Mouse (Mus musculus) hindbrain, embryonic 12.5 days (tissue): ENCODE measurements around the gene H2al2a. TPM values are rescaled to one million over a fixed set of nuclear protein-coding genes. Genes with fewer than 3 reads are reported as not detected.

ENCODE experiments used
- ATAC-seq: fragments of 200-750 bp; cut with Nextera tagmentation; 2 replicates; pipeline ENCODE4 v1.8.0; 2017; ENCODE audit warnings: moderate TSS enrichment; ENCODE audit not compliant: low FRiP score
- H3K27ac ChIP-seq: fragments of 300-500 bp; sonication (generic); 2 replicates; pipeline ENCODE4 v1.5.1; 2016; ENCODE audit warnings: mild to moderate bottlenecking
- H3K27me3 ChIP-seq: fragments of 300-500 bp; sonication (generic); 2 replicates; pipeline ENCODE4 v1.6.1; 2016; ENCODE audit warnings: mild to moderate bottlenecking
- H3K36me3 ChIP-seq: fragments of 300-500 bp; sonication (generic); 2 replicates; pipeline ENCODE4 v1.6.1; 2016; ENCODE audit warnings: mild to moderate bottlenecking
- H3K4me1 ChIP-seq: fragments of 300-500 bp; sonication (generic); 2 replicates; pipeline ENCODE4 v1.6.1; 2016
- H3K4me2 ChIP-seq: fragments of 300-500 bp; sonication (generic); replicated peaks from 2 replicates; pipeline ENCODE4 v1.6.1; 2016; ENCODE audit warnings: mild to moderate bottlenecking
- H3K4me3 ChIP-seq: fragments of 300-500 bp; sonication (generic); 2 replicates; pipeline ENCODE4 v1.5.1; 2016; ENCODE audit warnings: mild to moderate bottlenecking
- H3K9ac ChIP-seq: fragments of 300-500 bp; sonication (generic); 2 replicates; pipeline ENCODE4 v1.6.1; 2016; ENCODE audit warnings: mild to moderate bottlenecking, moderate library complexity
- H3K9me3 ChIP-seq: fragments of 300-500 bp; sonication (generic); replicated peaks from 2 replicates; pipeline ENCODE4 v1.6.1; 2016; ENCODE audit warnings: mild to moderate bottlenecking
- WGBS: fragments of 180-500 bp; shearing (Covaris S2); methylation state at CpG from one replicate; pipeline ENCODE4 v1.1.7; 2016; 5-methylcytosine and 5-hydroxymethylcytosine counted together
- polyA plus RNA-seq: library from polyadenylated mRNA; unstranded; fragments of >200 nt; fragmentation: Nextera tagmentation; extraction: Ambion mirVana; gene quantifications from 2 replicates; pipeline ENCODE4 v1.2.1, GENCODE M21; 2016

Gene H2al2a
- polyA plus RNA-seq: not detected in 2 replicates

DNA sequence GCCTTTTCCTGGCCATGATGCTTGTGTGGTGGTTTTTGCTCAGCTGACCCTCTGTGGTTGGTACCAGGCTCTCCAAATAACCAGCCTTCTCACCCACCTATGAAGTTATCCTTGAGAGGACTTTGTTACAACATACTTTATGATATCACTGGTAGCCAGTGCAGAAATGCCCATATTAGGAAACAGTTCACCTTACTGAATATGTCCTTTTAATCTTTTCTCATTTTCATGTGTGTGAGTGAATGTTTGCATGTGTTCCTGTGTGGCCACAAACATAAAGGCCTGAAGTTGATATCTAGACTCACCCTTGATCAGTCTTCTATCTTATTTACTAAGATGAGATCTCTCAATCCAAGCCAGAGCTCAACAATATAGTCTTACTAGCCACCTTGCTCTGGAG is at the start of gene H2al2a:
Gene H2al2a (minus strand): TSS at position 101 of the 400 bp plus-strand sequence.
- ATAC-seq: no peak
- no peaks in the 10 kb centered on the region for H3K27me3 ChIP-seq
- H3K4me1 ChIP-seq: no peaks in the 10 kb centered on the region
- no peaks in the 10 kb centered on the region for H3K9me3 ChIP-seq
- H3K4me2 ChIP-seq: no peak within 1 kb of the TSS
- no peak within 1 kb of the TSS for H3K27ac ChIP-seq
- no peak within 1 kb of the TSS for H3K4me3 ChIP-seq
- H3K9ac ChIP-seq: no peak within 1 kb of the TSS
- H3K36me3 ChIP-seq: no peaks in the 10 kb centered on the region

DNA sequence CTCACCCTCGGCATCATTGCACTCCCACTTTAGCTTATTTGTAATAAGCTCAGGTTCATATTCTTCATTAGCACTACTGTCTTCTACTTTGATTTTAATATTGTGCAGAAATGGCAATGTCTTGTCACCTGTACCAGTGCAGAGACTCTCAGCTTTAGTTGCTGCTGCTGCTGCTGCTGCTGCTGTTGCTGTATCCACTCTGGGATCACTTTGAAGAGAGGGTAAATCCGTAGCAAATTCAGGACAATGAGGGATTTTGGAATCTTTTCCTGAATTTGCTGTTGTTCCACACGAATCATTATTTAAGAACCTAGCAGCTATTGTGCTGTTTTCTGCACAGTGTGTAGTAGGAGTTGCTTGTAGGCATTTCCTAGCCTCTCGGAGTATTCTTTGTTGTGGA is 49.4 kb upstream of the H2al2a start:
- under 1% methylated on average over 4 of the region's 4 CpGs for WGBS
- no peak for ATAC-seq
- peaks cover 34% of the 10 kb centered on the region for H3K4me1 ChIP-seq
- H3K27me3 ChIP-seq: no peaks in the 10 kb centered on the region
- peak overlapping the region; percentile 100 for H3K4me3 ChIP-seq
- H3K36me3 ChIP-seq: no peaks in the 10 kb centered on the region
- H3K9me3 ChIP-seq: no peaks in the 10 kb centered on the region
- peak overlapping the region; percentile 100 for H3K27ac ChIP-seq
- peak overlapping the region; percentile 82 for H3K4me2 ChIP-seq
- H3K9ac ChIP-seq: peak overlapping the region; percentile 100

DNA sequence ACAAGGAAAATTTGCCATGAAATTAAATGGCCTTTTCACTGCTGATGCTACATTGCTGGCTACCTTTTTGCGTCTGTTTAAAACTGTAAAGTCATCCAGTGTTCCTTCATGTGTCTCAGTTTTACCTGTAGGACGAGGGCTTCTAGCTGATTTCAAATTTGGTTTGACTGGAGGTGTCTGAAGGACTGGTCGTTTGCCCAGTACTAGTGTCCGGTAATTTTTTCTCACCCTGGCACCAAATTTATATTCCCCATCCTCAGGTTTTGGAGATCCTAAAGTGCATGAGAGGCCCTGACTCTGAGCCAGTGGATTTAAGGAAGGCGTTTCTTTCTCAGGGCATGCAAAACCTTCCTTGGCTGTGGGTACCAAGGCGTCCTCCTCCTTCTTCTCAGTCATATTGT is 49.0 kb upstream of the H2al2a start:
- no peak for ATAC-seq
- Histone ChIP-seq H3K36me3 (no peaks in the 10 kb centered on the region), H3K4me1 (peaks cover 35% of the 10 kb centered on the region), H3K27me3 (no peaks in the 10 kb centered on the region), H3K27ac (peak overlapping the region; percentile 100), H3K4me2 (peak overlapping the region; percentile 82), H3K9ac (peak overlapping the region; percentile 100), H3K9me3 (no peaks in the 10 kb centered on the region), H3K4me3 (peak overlapping the region; percentile 100)
- WGBS: 2% methylated on average over 6 of the region's 6 CpGs

DNA sequence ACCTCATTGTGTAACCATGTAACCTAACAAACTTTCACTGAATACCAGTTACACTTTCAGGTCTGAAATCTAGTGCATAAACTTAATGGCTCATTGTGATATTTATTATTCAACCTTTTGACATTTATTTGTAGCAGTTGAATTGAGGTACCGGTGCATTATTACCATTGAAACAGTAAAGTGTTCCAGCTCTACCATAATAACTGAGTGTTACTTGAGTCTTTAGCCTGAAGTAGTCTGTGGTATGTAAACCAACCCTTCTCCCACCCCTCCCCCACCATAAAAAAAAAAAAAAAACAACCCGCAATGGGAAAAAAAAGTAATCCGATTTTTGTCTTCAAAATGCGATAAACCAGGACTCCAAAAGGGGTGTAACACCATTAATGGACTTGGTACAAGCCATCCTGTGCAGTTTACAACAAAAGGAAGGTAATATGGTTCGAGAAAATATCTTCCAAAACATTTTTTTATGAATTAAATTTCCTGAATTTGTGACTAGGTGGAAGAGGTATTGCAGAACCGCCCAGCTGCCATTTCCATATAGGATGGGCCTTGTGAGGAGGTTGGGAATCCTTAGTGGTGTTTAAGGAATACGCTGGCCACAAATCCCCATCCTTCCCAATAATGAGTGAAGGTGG is 48.5 kb upstream of the H2al2a start:
- H3K4me3 ChIP-seq: peak overlapping the region; percentile 100
- H3K27ac ChIP-seq: peak overlapping the region; percentile 100
- H3K36me3 ChIP-seq: no peaks in the 10 kb centered on the region
- peak overlapping the region; percentile 100 for H3K9ac ChIP-seq
- WGBS: 1% methylated on average over 7 of the region's 7 CpGs
- H3K9me3 ChIP-seq: no peaks in the 10 kb centered on the region
- no peak for ATAC-seq
- H3K4me2 ChIP-seq: peak overlapping the region; percentile 82
- H3K4me1 ChIP-seq: peaks cover 39% of the 10 kb centered on the region
- H3K27me3 ChIP-seq: no peaks in the 10 kb centered on the region

DNA sequence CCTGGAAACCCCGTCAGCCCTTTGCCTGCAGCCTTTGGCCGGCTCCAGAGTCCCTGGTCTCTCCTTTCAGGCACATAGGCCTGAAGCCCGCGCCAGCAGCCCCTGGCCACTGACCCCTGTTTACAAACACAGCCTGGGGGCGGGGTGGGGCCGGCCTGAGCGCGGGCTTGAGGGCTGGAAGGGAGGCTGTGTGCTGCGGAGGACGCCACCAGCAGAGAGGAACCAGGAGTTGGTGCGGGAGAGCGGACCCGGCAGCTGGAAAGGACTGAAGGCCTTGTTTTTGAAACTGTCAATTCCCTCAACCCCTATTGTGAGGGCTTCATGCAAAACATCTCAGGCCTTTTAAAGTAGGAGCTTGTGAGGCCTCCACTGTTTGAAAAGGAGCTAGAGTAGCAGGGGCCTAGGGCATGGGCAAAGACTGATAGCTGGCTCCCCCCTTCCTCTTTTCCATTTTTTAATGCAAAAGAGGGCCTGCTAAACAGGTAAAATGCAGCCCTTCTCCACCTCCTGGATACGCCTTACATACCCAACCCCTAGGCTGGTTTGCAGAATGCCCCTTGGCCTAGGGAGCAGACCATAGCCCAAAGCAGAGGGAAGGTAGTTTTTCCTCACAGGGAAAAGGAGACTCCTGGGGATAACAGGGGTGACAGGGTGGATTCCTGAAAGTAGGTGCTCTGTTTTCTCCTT is 44.6 kb upstream of the H2al2a start:
- WGBS: 1% methylated on average over 14 of the region's 14 CpGs
- no peaks in the 10 kb centered on the region for H3K27me3 ChIP-seq
- H3K4me3 ChIP-seq: peak overlapping the region; percentile 37
- H3K4me1 ChIP-seq: peaks cover 54% of the 10 kb centered on the region
- H3K9me3 ChIP-seq: no peaks in the 10 kb centered on the region
- peak overlapping the region; percentile 82 for H3K4me2 ChIP-seq
- H3K27ac ChIP-seq: peak overlapping the region; percentile 96
- no peaks in the 10 kb centered on the region for H3K36me3 ChIP-seq
- peak; percentile 84 for ATAC-seq
- peak overlapping the region; percentile 89 for H3K9ac ChIP-seq

- H3K4me1 ChIP-seq: peaks cover 55% of the 10 kb centered on the region
Observed at GRCm38 (mm10) chr2:18040347-18041160, 43.8 kb upstream of the H2al2a start.

DNA sequence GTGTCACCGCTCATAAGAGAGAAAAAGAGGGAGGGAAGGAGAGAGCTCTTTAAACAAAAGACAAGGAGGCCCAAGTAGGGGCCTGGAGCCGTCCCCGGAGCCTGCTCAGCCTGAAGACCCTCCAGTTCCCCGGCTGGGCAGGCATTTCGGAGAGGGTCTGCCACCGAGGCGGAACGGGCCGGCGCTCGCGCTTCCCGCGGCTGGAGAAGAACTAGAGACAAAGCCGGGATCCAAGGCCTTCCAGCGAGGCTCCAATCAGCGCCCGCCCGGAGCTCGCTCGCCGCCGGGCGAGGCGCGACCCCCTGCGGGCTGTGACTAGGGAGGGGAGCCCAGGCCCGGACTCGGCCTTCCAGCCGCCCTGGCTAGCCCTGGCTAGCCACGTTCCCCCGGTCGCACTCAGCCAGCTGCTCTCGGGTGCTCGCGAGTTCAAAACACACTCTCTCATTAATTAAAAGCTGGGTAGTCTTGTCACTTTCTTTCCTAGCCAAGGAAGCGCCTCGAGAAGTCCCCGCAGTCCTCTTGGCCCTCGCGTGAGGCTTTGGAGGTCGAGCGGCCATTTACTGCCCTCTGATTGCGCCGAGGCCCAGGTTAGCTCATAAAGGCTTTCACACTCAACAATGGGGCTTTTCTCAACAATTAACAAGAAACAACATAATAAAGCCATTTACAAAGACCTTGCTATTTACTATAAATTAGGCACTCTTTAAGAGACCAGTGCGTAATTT is 43.0 kb upstream of the H2al2a start:
- H3K27ac ChIP-seq: peak overlapping the region; percentile 96
- no peaks in the 10 kb centered on the region for H3K9me3 ChIP-seq
- H3K4me3 ChIP-seq: peak overlapping the region; percentile 37
- H3K4me2 ChIP-seq: peak overlapping the region; percentile 82
- H3K36me3 ChIP-seq: no peaks in the 10 kb centered on the region
- H3K4me1 ChIP-seq: peaks cover 61% of the 10 kb centered on the region
- ATAC-seq: peak; percentile 53
- H3K9ac ChIP-seq: peak overlapping the region; percentile 89
- H3K27me3 ChIP-seq: no peaks in the 10 kb centered on the region
- WGBS: under 1% methylated on average over 46 of the region's 46 CpGs

More at GRCm38 (mm10) chr2:18040347-18041160, 43.8 kb upstream of the H2al2a start:
- peak overlapping the region; percentile 96 for H3K27ac ChIP-seq
- ATAC-seq: peak; percentile 55
- H3K4me3 ChIP-seq: peak overlapping the region; percentile 37
- H3K4me2 ChIP-seq: peak overlapping the region; percentile 82
- H3K9ac ChIP-seq: peak overlapping the region; percentile 89
- no peaks in the 10 kb centered on the region for H3K9me3 ChIP-seq
- no peaks in the 10 kb centered on the region for H3K27me3 ChIP-seq
- 6% methylated on average over 27 of the region's 27 CpGs for WGBS
- no peaks in the 10 kb centered on the region for H3K36me3 ChIP-seq

GRCm38 (mm10) chr2:18038895-18039371 is 42.2 kb upstream of the H2al2a start:
- Histone ChIP-seq H3K4me1 (peaks cover 69% of the 10 kb centered on the region), H3K9me3 (no peaks in the 10 kb centered on the region), H3K36me3 (no peaks in the 10 kb centered on the region), H3K9ac (peak overlapping the region; percentile 89), H3K27ac (peak overlapping the region; percentile 96), H3K4me2 (peak overlapping the region; percentile 82), H3K27me3 (no peaks in the 10 kb centered on the region), H3K4me3 (peak overlapping the region; percentile 37)
- WGBS: 15% methylated on average over 10 of the region's 10 CpGs
- no peak for ATAC-seq

DNA sequence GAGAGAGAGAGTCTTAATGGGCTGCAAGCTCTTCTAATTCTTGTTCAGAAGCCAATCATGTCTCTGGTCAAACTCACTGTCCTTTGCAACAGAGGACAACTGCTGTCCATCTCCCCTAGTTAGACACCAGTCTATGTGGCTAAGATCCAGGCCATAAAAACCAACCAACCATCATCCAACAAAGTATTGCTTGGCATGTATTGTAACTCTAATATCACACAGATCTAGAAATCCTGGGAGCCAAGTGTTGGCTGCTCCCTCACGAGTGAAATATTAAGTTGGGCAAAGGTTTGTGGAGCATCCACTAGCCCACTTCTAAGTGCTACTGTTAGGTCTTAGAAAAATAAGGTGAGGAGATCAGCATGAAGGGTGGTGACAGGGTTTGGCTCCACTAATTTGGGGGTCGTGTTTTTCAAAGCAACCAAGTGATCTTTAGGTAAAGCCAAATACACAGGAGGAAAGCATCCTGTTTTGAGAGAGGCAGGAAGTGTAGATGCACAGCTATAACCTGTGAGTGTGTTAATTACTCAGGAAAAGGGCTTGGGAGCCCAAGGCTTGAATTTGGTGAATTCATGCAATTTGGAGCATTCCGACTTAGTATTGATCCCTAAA is 41.5 kb upstream of the H2al2a start:
- no peaks in the 10 kb centered on the region for H3K36me3 ChIP-seq
- H3K27me3 ChIP-seq: no peaks in the 10 kb centered on the region
- H3K4me1 ChIP-seq: peaks cover 76% of the 10 kb centered on the region
- no peak overlapping the region for H3K4me3 ChIP-seq
- no peak overlapping the region for H3K27ac ChIP-seq
- peak overlapping the region; percentile 89; the same call in 1 of the 2 replicates for H3K9ac ChIP-seq
- H3K4me2 ChIP-seq: peak overlapping the region; percentile 82
- H3K9me3 ChIP-seq: no peaks in the 10 kb centered on the region
- no peak for ATAC-seq
- 50% methylated on average over 3 of the region's 3 CpGs for WGBS

- peak within 1 kb of the TSS; percentile 89; the same call in 1 of the 2 replicates for H3K9ac ChIP-seq
- peaks cover 76% of the 10 kb centered on the region for H3K4me1 ChIP-seq
- 82% methylated on average over 2 of the region's 2 CpGs for WGBS
Observed at GRCm38 (mm10) chr2:18037491-18037890, 40.7 kb upstream of the H2al2a start, which contains the start of gene A930004D18Rik. TSS of gene A930004D18Rik (minus strand) at chr2:18037737.

More at GRCm38 (mm10) chr2:18037491-18037890, 40.7 kb upstream of the H2al2a start, which contains the start of gene A930004D18Rik:
- no peak within 1 kb of the TSS for H3K4me3 ChIP-seq
- no peaks in the 10 kb centered on the region for H3K9me3 ChIP-seq
- no peaks in the 10 kb centered on the region for H3K36me3 ChIP-seq
- H3K27ac ChIP-seq: no peak within 1 kb of the TSS
- no peaks in the 10 kb centered on the region for H3K27me3 ChIP-seq
- peak within 1 kb of the TSS; percentile 82 for H3K4me2 ChIP-seq
- no peak for ATAC-seq
